Mouse (Mus musculus) heart, embryonic 11.5 days (tissue): ENCODE results near the gene Flg2. TPM values are rescaled to one million over a fixed set of nuclear protein-coding genes. Genes with fewer than 3 reads are reported as not detected.
A peak's percentile ranks its signal among the peaks of the same experiment; 100 is the strongest.

ENCODE experiments used
- ATAC-seq: fragments of 200-750 bp; cut with Nextera tagmentation; replicated peaks from 2 replicates; pipeline ENCODE4 v1.8.0; 2017; ENCODE audit warnings: moderate library complexity; ENCODE audit not compliant: insufficient number of reproducible peaks, low FRiP score, low TSS enrichment
- H3K27ac ChIP-seq: fragments of 300-500 bp; sonication (generic); 2 replicates; pipeline ENCODE4 v1.5.1; 2014; ENCODE audit warnings: mild to moderate bottlenecking, low read depth, low read length
- H3K27me3 ChIP-seq: fragments of 300-500 bp; sonication (generic); 2 replicates; pipeline ENCODE4 v1.6.1; 2014; ENCODE audit warnings: mild to moderate bottlenecking, low read length, mixed read lengths; ENCODE audit not compliant: control insufficient read depth, insufficient read depth
- H3K36me3 ChIP-seq: fragments of 300-500 bp; sonication (generic); 2 replicates; pipeline ENCODE4 v1.6.1; 2014; ENCODE audit warnings: mild to moderate bottlenecking, low read length, moderate library complexity, mixed read lengths; ENCODE audit not compliant: control insufficient read depth, insufficient read depth
- H3K4me1 ChIP-seq: fragments of 300-500 bp; sonication (generic); 2 replicates; pipeline ENCODE4 v1.6.1; 2014; ENCODE audit warnings: low read length; ENCODE audit not compliant: control insufficient read depth, insufficient read depth
- H3K4me2 ChIP-seq: fragments of 300-500 bp; sonication (generic); 2 replicates; pipeline ENCODE4 v1.6.1; 2014; ENCODE audit warnings: mild to moderate bottlenecking, moderate library complexity
- H3K4me3 ChIP-seq: fragments of 300-500 bp; sonication (generic); 2 replicates; pipeline ENCODE4 v1.5.1; 2014; ENCODE audit warnings: low read depth, low read length
- H3K9ac ChIP-seq: fragments of 300-500 bp; sonication (generic); 2 replicates; pipeline ENCODE4 v1.6.1; 2014; ENCODE audit warnings: mild to moderate bottlenecking, low read depth, low read length, moderate library complexity
- H3K9me3 ChIP-seq: fragments of 300-500 bp; sonication (generic); replicated peaks from 2 replicates; pipeline ENCODE4 v1.6.1; 2016; ENCODE audit warnings: low read length; ENCODE audit not compliant: control insufficient read depth
- WGBS: fragments of 180-500 bp; shearing (Covaris S2); extraction: QIAGEN DNeasy Blood & Tissue Kit; methylation state at CpG from one replicate; pipeline ENCODE4 v1.1.7; 2014; ENCODE audit not compliant: insufficient replicate concordance; 5-methylcytosine and 5-hydroxymethylcytosine counted together
- polyA plus RNA-seq: library from polyadenylated mRNA; unstranded; fragments of >200 nt; fragmentation: Nextera tagmentation; extraction: Ambion mirVana; gene quantifications from 2 replicates; pipeline ENCODE4 v1.2.1, GENCODE M21; 2014

Flg2 gene
- polyA plus RNA-seq: not detected in 2 replicates

DNA sequence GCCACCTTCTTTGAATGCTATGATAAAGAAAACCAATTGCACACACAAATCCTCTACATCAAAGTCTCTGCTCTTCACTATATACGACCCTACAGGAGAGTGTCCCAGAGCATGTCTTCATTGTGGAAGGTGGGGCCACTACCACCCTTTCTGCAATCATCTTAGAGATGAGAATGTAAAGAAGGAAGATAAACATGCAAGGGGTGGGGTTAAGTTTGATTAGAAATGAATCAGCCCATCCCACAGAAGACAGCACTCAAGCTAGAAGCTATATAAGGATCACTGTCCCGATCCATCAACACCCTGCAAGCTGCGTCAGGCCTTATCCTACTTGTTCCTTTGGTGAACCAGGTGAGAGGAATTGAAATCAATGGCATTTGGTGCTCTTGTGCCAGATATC, at the start of gene Flg2:
Flg2 (plus strand) TSS at position 301 of the 400 bp plus-strand sequence.
- Histone ChIP-seq H3K9me3 (no peaks in the 10 kb centered on the region), H3K27ac (no peak within 1 kb of the TSS), H3K4me3 (no peak within 1 kb of the TSS), H3K9ac (no peak within 1 kb of the TSS), H3K36me3 (no peaks in the 10 kb centered on the region), H3K27me3 (no peaks in the 10 kb centered on the region), H3K4me1 (no peaks in the 10 kb centered on the region), H3K4me2 (no peak within 1 kb of the TSS)
- ATAC-seq: no peak
- WGBS: 77% methylated on average over 3 of the region's 3 CpGs

DNA sequence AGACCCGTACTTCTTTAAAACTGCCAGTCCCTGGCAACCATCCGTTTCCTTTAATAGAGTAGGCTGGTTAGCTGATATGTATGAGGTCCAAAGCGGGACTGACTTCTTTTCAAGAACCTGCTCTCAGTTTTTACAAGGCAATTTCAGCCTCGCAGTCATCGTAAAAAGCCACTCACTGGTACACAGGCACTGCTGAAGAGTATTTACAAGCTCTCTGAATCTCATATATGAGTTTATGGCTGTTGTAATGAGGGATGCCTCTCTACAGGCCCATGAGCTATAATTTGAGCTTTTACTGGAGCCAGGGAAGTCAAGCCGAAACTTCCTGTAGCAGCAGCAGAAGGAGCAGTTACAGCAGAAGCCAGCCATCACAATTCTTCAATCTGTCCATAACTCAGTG, 34.6 kb upstream of the Flg2 start:
- H3K4me2 ChIP-seq: no peak overlapping the region

DNA sequence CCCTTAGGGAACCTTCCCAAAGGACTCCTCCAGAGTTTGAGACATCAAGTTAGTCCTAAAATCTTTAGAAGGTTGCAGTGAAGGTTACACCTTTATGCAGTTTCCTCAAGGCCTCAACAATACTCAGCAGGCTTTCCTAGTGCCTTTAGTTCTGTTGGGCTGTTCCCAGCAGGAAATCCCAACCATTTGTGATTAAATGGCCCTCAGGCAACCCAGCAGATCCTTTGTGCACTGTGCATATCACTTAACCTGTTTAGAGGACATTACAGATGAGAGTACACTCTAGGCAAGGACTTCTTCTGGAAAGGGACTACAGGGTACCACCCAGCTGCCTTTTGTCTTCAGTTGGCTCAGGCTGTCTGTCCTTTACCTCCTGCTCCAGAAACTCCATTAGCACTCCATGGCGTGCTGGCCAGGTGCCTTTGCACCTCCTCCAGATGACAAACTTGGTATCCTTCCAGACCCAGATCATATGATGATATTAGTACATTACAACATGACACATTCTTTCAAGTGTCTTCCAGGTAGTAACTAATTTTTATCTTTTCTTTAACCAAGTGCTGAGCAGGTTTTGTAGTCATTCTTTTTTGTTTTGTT, 34.0 kb upstream of the Flg2 start:
- Histone ChIP-seq H3K9ac (no peak overlapping the region), H3K4me2 (no peak overlapping the region), H3K4me1 (no peaks in the 10 kb centered on the region), H3K36me3 (no peaks in the 10 kb centered on the region), H3K9me3 (no peaks in the 10 kb centered on the region), H3K27ac (no peak overlapping the region), H3K4me3 (no peak overlapping the region), H3K27me3 (no peaks in the 10 kb centered on the region)
- no peak for ATAC-seq
- 30% methylated on average over 1 of the region's 1 CpGs for WGBS

More for the DNA sequence above, 34.6 kb upstream of the Flg2 start:
- no peaks in the 10 kb centered on the region for H3K4me1 ChIP-seq
- H3K36me3 ChIP-seq: no peaks in the 10 kb centered on the region
- ATAC-seq: no peak
- H3K4me3 ChIP-seq: no peak overlapping the region
- H3K9me3 ChIP-seq: no peaks in the 10 kb centered on the region
- H3K27ac ChIP-seq: no peak overlapping the region
- no peak overlapping the region for H3K9ac ChIP-seq
- no peaks in the 10 kb centered on the region for H3K27me3 ChIP-seq
- WGBS: 71% methylated on average over 6 of the region's 6 CpGs

DNA sequence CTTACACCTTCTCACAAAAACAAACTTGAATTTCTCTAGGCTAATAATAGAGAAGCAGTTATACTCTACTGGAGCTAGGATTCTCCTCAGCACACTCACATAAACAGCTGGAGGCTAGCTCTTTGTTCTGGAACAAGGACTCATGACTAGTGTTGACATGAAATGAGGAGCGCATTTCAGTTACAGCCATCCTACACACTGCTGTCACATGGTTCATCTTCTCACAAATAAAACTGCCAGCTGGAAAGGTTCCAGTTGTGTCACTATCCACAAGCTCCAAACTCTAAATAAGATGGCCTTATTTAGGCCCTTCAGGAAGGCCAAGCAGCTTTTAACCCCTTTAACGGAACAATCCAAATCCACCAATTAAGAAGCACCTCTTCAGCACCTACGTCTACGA, 16.2 kb upstream of the Flg2 start:
- Histone ChIP-seq H3K4me3 (no peak overlapping the region), H3K27ac (no peak overlapping the region), H3K36me3 (no peaks in the 10 kb centered on the region), H3K9me3 (no peaks in the 10 kb centered on the region), H3K27me3 (no peaks in the 10 kb centered on the region), H3K9ac (no peak overlapping the region), H3K4me1 (no peaks in the 10 kb centered on the region), H3K4me2 (no peak overlapping the region)
- no peak for ATAC-seq
- 84% methylated on average over 4 of the region's 4 CpGs for WGBS

DNA sequence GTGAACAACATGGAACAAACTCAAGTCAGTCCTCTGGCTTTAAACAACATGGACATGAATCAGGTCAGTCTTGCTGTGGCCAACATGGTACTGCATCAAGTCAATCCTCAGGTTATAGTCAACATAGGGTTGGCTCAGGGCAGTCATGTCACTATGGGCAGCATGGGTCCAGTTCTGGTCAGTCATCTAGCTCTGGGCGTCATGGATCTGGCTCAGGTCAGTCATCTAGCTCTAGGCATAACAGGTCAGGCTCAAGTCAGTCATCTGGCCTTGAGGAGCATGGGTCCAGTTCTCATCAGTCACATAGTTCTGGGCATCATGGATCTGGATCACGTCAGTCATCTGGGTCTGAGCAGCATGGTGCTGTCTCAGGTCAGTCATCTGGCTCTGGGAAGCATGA, 4.9 kb downstream of the Flg2 start:
- Histone ChIP-seq H3K4me3 (no peak overlapping the region), H3K9ac (no peak overlapping the region), H3K27me3 (no peaks in the 10 kb centered on the region), H3K9me3 (peaks cover 3% of the 10 kb centered on the region), H3K27ac (no peak overlapping the region), H3K4me2 (no peak overlapping the region), H3K36me3 (no peaks in the 10 kb centered on the region), H3K4me1 (no peaks in the 10 kb centered on the region)
- 0 out of 2 replicates have a peak, but pooled peaks have one; percentile 42 for ATAC-seq
- 76% methylated on average over 2 of the region's 2 CpGs for WGBS

DNA sequence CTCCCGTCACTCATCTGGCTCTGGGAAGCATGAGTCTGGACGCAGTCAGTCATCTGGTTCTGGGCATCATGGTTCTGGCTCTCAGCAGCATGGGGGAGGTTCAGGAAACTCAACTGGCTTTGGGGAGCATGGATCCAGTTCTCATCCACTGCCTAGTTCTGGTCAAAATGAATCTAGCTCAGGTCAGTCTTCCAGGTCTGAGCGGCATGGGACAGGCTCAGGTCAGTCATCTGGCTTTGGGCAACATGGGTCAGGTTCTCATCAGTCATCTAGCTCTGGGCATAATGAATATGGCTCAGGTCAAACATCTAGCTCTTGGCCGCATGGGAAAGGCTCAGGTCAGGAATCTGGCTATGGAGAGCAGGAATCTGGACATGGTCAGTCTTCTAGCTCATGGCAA, 5.4 kb downstream of the Flg2 start:
- H3K4me1 ChIP-seq: no peaks in the 10 kb centered on the region
- no peak overlapping the region for H3K4me2 ChIP-seq
- H3K9ac ChIP-seq: no peak overlapping the region
- peak; percentile 18; the same call in 1 of the 2 replicates for ATAC-seq
- H3K36me3 ChIP-seq: no peaks in the 10 kb centered on the region
- peaks cover 3% of the 10 kb centered on the region for H3K9me3 ChIP-seq
- H3K27me3 ChIP-seq: no peaks in the 10 kb centered on the region
- H3K4me3 ChIP-seq: no peak overlapping the region
- no peak overlapping the region for H3K27ac ChIP-seq
- 83% methylated on average over 4 of the region's 4 CpGs for WGBS

Other genes starting within 250 kb of the Flg2 start
- not detected in 2 replicates for gene Lce3d, start 239.9 kb upstream of the Flg2 start, polyA plus RNA-seq
- not detected in 2 replicates for gene Lce3e, start 230.2 kb upstream of the Flg2 start, polyA plus RNA-seq
- gene Lce3f, start 205.1 kb upstream of the Flg2 start, polyA plus RNA-seq: not detected in 2 replicates
- 0.26 and 0.55 TPM in 2 replicates for gene Crct1, start 181.6 kb upstream of the Flg2 start, polyA plus RNA-seq
- not detected in 2 replicates for gene Lce1m, start 178.2 kb upstream of the Flg2 start, polyA plus RNA-seq
- not detected in 2 replicates for gene Gm4858, start 128.5 kb upstream of the Flg2 start, polyA plus RNA-seq
- gene Crnn, start 52.5 kb upstream of the Flg2 start, polyA plus RNA-seq: not detected in 2 replicates
- gene Flg, start 76.2 kb downstream of the Flg2 start, polyA plus RNA-seq: not detected in 2 replicates
- not detected in 2 replicates for gene Hrnr, start 122.5 kb downstream of the Flg2 start, polyA plus RNA-seq
- gene Rptn, start 196.4 kb downstream of the Flg2 start, polyA plus RNA-seq: not detected in 2 replicates
- 0.54 and 0.76 TPM in 2 replicates for gene Tchh, start 245.1 kb downstream of the Flg2 start, polyA plus RNA-seq